Mouse (Mus musculus): ENCODE data around the gene Efl1. TPM values are rescaled to one million over a fixed set of nuclear protein-coding genes. Genes with fewer than 3 reads are reported as not detected.

Efl1 gene
- polyA plus RNA-seq, 1 experiment from 2014 or later: 10.8 TPM

DNA sequence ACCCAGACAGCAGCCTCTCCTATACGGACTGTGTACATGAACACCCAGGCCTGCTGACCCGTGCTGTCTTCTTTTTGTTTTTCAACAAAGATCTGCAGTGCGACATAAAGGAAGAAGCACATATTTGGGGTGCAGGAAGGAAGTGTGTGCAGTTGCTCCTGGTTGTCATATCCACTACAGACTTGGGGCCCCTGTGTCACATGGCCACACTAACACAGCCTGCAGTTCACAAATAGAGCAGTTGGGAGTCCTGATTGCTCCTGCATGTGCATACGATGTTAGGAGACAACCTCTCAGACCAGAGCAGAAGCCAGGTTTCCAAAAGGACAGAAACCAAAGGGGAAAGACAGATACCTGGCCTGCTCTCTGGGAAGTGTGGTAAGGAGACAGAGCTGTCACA, 172.2 kb downstream of the Efl1 start:
- Histone ChIP-seq H3K4me1 (replicated peaks) (no peaks in the 10 kb centered on the region), H3K9ac (no peak overlapping the region), H3K4me3 (replicated peaks) (no peak overlapping the region), H3K27me3 (no peaks in the 10 kb centered on the region), H3K36me3 (no peaks in the 10 kb centered on the region), H3K27ac (no peak overlapping the region), H3K9me3 (replicated peaks) (no peaks in the 10 kb centered on the region), H3K4me2 (no peak overlapping the region)
- no peak for DNase-seq
- WGBS (ENCODE audit: insufficient replicate concordance): 35% methylated on average over 4 of the region's 4 CpGs
- no peak for ATAC-seq (ENCODE audit: low read depth)

DNA sequence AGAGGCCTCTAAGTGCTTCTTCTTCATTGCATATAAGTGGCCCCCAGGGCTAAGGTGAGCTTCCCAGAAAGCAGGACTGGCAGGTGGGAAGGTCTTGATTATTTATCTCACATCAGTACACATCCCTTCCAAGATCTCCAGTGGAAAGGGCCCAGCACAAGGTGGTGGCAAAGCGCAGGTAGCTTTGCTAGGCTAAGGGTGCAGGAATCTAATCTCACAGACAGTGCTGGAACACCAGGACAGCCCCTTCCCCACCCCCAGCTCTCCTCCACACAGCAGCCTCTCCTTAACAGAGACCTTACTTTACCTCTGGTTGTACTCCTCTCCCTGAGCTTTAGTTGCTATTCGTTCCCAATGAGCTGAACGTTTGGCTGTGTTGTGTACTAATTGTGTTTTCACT, 173.1 kb downstream of the Efl1 start:
- Histone ChIP-seq H3K27ac (no peak overlapping the region), H3K36me3 (no peaks in the 10 kb centered on the region), H3K9me3 (replicated peaks) (no peaks in the 10 kb centered on the region), H3K4me2 (no peak overlapping the region), H3K27me3 (no peaks in the 10 kb centered on the region), H3K4me3 (replicated peaks) (no peak overlapping the region), H3K4me1 (replicated peaks) (no peaks in the 10 kb centered on the region), H3K9ac (no peak overlapping the region)
- no peak for ATAC-seq (ENCODE audit: low read depth)
- DNase-seq: no peak
- 48% methylated on average over 3 of the region's 3 CpGs for WGBS (ENCODE audit: insufficient replicate concordance)

- ATAC-seq (ENCODE audit: low read depth) (no peak), DNase-seq (no peak)
- Histone ChIP-seq H3K4me1 (replicated peaks) (no peaks in the 10 kb centered on the region), H3K9ac (no peak overlapping the region), H3K4me2 (no peak overlapping the region), H3K4me3 (replicated peaks) (no peak overlapping the region), H3K27ac (no peak overlapping the region), H3K9me3 (replicated peaks) (no peaks in the 10 kb centered on the region), H3K27me3 (no peaks in the 10 kb centered on the region), H3K36me3 (no peaks in the 10 kb centered on the region)
- 47% methylated on average over 1 of the region's 1 CpGs for WGBS (ENCODE audit: insufficient replicate concordance)
Observed at GRCm38 (mm10) chr7:82822528-82822927, 174.1 kb downstream of the Efl1 start.

Other genes with a start within 250 kb of the Efl1 start
- gene Saxo2, start 86 bp upstream of the Efl1 start, polyA plus RNA-seq (2015; fragmentation: Nextera tagmentation; extraction: Ambion mirVana): 0.79 and 1.8 TPM in 2 replicates
- 0.68 and 1.1 TPM in 2 replicates for gene Mex3b, start 218.7 kb downstream of the Efl1 start, polyA plus RNA-seq (2015; fragmentation: Nextera tagmentation; extraction: Ambion mirVana)

Data from liver, embryonic 13.5 days (tissue).